Mouse (Mus musculus) erythroblast, embryonic 14.5 days (primary cell): ENCODE results near the gene Phgr1. TPM values are rescaled to one million over a fixed set of nuclear protein-coding genes. Genes with fewer than 3 reads are reported as not detected.

Experiments used
- H3K27me3 ChIP-seq: 2 replicates; pipeline ENCODE4 v1.6.1; 2012; ENCODE audit warnings: inconsistent platforms; ENCODE audit not compliant: control insufficient read depth
- H3K36me3 ChIP-seq: 2 replicates; pipeline ENCODE4 v1.6.1; 2012; ENCODE audit warnings: mild to moderate bottlenecking, inconsistent platforms; ENCODE audit not compliant: control insufficient read depth
- H3K4me1 ChIP-seq: 2 replicates; pipeline ENCODE4 v1.6.1; 2012; ENCODE audit warnings: inconsistent platforms; ENCODE audit not compliant: control insufficient read depth
- H3K4me3 ChIP-seq: replicated peaks from 2 replicates; pipeline ENCODE3; 2012; ENCODE audit warnings: moderate library complexity, mild to moderate bottlenecking, inconsistent platforms
- H3K9me3 ChIP-seq: 2 replicates; pipeline ENCODE4 v1.6.1; 2012; ENCODE audit warnings: low read length, inconsistent platforms, mixed read lengths; ENCODE audit not compliant: control insufficient read depth
- GATA1 ChIP-seq: IDR thresholded peaks from 2 replicates; pipeline ENCODE4 v1.6.1; 2012; ENCODE audit warnings: low read length, inconsistent platforms, mixed read lengths
- TAL1 ChIP-seq: IDR thresholded peaks from 3 replicates; pipeline ENCODE4 v1.6.1; 2012; ENCODE audit warnings: low read length, inconsistent platforms, mixed read lengths
- polyA plus RNA-seq: library from polyadenylated mRNA; stranded (reverse); fragments of >175 nt; gene quantifications from 2 replicates; pipeline ENCODE4 v1.2.3, GENCODE M21; 2012

Phgr1 gene
- polyA plus RNA-seq, 1 experiment: not detected

DNA sequence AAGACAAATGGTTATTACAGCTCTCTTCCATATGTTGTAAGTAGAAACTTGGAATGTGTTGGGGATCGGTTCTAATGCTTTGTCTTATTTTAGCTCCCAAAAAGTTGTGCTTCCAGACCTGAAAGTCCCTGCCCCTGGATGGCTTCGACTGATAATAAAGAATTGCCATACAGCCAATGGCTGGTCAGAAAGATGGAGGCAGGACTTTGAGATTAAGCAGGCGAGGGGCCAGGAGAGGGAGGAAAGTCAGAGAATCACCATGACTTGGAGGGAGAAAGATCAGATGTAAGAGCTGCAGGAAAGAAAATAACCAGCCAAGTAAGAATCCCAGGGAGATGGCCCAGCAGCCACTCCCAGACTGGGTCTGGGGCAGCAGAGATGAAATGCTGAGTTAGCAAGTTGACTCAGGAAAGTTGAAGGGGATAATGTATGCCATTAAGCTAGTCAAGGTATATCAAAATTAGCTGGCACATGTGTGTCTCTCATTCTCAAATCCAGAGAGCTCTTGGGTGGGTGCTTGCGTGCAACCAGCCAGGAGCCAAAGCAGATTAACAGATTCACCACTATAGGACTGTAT is 30.1 kb downstream of the Phgr1 start:
- Histone ChIP-seq H3K4me3 (peak overlapping the region; percentile 56), H3K4me1 (peaks cover 63% of the 10 kb centered on the region)
- TF ChIP-seq TAL1: no peak
- TF ChIP-seq GATA1: no peak

DNA sequence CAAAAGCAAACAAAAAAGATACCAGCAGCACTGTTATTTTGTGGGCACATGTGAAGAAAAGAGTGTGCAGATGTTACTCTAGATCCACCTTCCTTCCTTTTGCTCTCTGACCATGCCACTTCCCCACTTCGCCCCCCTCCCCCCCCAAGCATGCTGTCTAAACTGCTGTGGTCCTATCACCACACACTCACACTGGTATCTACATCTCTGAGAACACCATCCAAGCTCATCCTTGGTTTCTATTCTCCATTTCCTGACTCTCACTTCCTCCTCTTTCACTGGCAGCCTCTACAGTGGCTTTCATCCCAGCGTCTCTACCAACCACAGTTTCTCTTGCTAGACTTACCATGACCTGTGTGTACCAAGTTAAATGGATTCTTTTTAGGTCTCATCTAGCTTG is 31.9 kb downstream of the Phgr1 start:
- Histone ChIP-seq H3K9me3 (no peaks in the 10 kb centered on the region), H3K27me3 (no peaks in the 10 kb centered on the region; the same call in 1 of the 2 replicates), H3K36me3 (no peaks in the 10 kb centered on the region), H3K4me3 (no peak overlapping the region), H3K4me1 (peaks cover 62% of the 10 kb centered on the region)
- TF ChIP-seq TAL1 (no peak), GATA1 (no peak)

More for the DNA sequence above, 30.1 kb downstream of the Phgr1 start:
- H3K9me3 ChIP-seq: no peaks in the 10 kb centered on the region; the same call in 1 of the 2 replicates
- H3K36me3 ChIP-seq: no peaks in the 10 kb centered on the region
- H3K27me3 ChIP-seq: no peaks in the 10 kb centered on the region; the same call in 1 of the 2 replicates

DNA sequence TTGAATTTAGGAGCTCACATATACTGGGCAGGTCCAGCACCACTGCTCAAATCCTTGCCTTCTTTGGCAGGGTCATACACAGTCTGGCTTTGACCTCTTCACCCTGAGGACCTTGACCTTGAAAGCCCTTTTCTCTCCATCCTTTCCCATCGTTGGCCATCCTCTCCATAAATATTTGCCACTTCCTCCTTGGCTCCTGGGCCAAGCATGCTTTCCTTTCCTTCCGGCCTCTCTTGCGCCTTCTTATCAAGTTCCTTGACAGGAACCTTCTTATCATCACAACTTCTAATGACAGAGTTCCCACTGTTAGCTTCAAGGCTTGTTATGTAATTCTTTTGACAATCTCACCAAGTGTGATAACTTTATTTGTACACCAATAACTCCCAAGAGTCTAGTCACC is 32.6 kb downstream of the Phgr1 start:
- Histone ChIP-seq H3K4me1 (peaks cover 62% of the 10 kb centered on the region), H3K4me3 (no peak overlapping the region), H3K36me3 (no peaks in the 10 kb centered on the region), H3K9me3 (no peaks in the 10 kb centered on the region), H3K27me3 (no peaks in the 10 kb centered on the region; the same call in 1 of the 2 replicates)
- no peak for TF ChIP-seq TAL1
- no peak for TF ChIP-seq GATA1

DNA sequence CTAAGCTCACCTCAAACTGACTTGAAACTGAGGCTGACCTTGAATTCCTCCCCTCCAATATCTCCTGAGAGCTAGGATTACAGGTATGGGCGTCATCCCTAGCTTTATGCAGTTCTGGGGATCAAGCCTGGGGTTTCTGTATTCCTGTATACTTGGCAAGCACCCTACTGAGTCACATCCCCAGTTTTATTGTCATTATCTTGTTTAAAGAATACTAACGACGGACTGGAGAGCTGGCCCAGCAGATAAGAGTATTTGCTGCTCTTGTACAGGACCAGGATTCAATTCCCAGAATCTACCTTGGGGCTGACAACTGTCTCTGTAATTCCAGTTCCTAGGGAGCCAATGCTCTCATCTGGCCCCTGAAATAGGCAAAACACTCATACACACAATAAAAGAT is 33.2 kb downstream of the Phgr1 start:
- H3K9me3 ChIP-seq: no peaks in the 10 kb centered on the region
- no peak for TF ChIP-seq TAL1
- no peak for TF ChIP-seq GATA1
- H3K4me3 ChIP-seq: no peak overlapping the region
- H3K36me3 ChIP-seq: no peaks in the 10 kb centered on the region
- H3K4me1 ChIP-seq: peaks cover 57% of the 10 kb centered on the region
- H3K27me3 ChIP-seq: peaks cover 3% of the 10 kb centered on the region

DNA sequence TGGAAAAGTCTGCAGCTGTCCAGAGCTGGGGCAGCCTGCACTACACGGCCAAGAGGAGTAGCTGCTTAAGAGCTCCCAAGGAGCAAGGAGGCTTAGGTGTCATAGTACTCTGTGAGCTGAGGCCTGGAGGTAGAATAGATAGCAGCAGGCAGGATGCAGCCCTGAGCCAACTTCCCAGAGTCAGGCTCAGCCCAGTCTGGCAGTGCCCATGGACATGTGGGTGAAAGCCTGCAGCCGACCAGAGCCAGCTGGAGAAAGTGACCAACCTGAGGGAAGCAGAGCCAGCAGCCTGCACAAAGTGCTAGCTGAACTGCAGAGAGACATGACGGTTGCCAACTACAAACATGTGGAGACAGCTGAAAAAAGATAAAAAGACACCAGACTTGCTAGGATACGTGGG is 34.3 kb downstream of the Phgr1 start:
- peaks cover 48% of the 10 kb centered on the region for H3K4me1 ChIP-seq
- TF ChIP-seq TAL1: no peak
- TF ChIP-seq GATA1: no peak
- no peak overlapping the region for H3K4me3 ChIP-seq
- peaks cover 3% of the 10 kb centered on the region for H3K27me3 ChIP-seq
- H3K36me3 ChIP-seq: no peaks in the 10 kb centered on the region
- H3K9me3 ChIP-seq: no peaks in the 10 kb centered on the region

DNA sequence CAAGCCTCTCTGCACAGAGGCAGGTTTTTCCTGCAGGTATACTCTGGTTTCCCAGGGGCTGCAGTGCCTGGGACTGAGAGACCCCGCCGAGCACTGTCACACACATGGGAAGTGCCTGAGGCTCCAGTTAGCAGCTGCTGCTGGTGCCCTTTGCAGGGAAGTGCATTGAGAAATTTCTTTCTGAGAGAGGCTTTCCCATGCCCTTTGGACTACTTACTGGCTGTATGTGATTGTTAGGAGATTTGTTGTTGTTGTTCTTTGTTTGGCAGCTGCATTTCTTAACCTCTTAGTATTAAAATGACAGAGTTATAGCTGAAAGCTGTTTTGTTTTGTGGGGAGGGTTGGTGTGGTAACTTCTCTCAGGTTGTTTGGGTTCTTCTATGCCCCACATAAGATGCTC is 38.3 kb downstream of the Phgr1 start:
- TF ChIP-seq GATA1 (no peak), TAL1 (no peak)
- Histone ChIP-seq H3K36me3 (peaks cover 9% of the 10 kb centered on the region), H3K27me3 (peaks cover 3% of the 10 kb centered on the region), H3K4me3 (no peak overlapping the region), H3K4me1 (peaks cover 27% of the 10 kb centered on the region), H3K9me3 (no peaks in the 10 kb centered on the region)

DNA sequence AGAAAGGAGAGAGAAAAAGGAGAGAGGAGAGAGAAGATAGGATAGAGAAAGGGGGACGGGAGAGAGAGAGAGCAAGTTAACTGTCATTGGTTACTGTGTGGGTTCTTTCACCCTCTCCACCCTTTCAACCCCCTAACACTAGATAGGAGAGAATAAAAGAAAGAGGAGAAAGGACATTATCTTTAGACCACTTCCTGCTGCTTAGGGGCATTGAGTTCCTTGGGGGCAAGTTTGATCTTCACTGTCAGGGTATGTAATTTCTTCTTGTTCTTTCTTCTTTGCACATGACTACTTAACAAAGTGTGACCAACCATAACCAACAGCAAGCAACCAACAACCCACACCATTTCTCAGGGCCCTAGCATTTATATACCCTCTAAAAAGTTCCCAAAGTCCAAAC is 40.2 kb downstream of the Phgr1 start:
- Histone ChIP-seq H3K4me3 (no peak overlapping the region), H3K9me3 (no peaks in the 10 kb centered on the region), H3K4me1 (peaks cover 24% of the 10 kb centered on the region), H3K36me3 (peaks cover 26% of the 10 kb centered on the region), H3K27me3 (peaks cover 3% of the 10 kb centered on the region; the same call in 1 of the 2 replicates)
- TF ChIP-seq GATA1 (no peak), TAL1 (no peak)

DNA sequence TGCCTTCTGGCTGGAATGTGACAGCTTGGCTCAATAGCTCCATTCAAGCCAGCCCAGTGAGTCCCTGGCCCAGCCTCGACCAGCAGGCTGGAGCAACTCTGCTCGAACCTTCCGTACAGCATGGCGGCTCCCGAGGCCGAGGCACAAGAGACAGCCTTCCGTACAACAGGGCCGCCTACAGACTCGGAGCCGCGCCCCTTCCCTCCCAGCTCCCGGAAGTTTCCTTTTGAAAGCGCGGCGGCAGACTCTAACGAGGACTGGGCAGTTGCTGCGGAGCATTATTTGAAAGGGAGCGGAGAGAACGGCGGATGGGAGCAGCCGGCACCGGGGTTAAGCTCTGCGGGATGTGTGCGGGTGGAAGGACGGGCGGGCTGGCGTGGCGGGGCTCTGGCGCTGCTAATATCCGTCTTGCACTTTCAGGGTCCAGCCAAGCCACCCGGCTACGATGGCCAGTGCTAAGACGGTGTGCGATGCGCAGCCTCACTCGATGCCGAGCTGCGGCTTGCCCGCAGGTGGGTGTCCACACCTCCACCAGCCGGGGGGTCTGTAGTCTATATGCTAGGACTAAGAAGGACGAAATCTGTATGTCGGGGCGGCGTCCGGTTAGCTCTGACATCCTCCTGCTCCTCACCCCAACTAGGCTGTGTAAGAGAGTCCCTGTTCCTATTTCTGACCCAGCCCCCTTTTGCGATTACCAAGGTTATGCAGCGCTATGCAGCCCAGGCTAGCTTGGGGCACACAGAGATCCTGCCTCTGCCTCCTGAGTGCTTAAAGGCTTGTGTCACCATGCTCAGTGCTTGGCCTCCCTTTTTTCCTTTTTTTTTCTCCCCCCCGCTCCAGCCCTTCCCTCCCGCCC is 41.6 kb downstream of the Phgr1 start, which contains the start of gene Knstrn:
Gene Knstrn, plus strand, starts transcription at position 23 of the 856 bp plus-strand sequence.
- peaks cover 3% of the 10 kb centered on the region; the same call in 1 of the 2 replicates for H3K27me3 ChIP-seq
- peaks cover 24% of the 10 kb centered on the region for H3K4me1 ChIP-seq
- peak within 1 kb of the TSS; percentile 74 for H3K4me3 ChIP-seq
- no peak for TF ChIP-seq GATA1
- TF ChIP-seq TAL1: no peak
- peaks cover 41% of the 10 kb centered on the region for H3K36me3 ChIP-seq
- peaks cover 6% of the 10 kb centered on the region; the same call in 1 of the 2 replicates for H3K9me3 ChIP-seq

DNA sequence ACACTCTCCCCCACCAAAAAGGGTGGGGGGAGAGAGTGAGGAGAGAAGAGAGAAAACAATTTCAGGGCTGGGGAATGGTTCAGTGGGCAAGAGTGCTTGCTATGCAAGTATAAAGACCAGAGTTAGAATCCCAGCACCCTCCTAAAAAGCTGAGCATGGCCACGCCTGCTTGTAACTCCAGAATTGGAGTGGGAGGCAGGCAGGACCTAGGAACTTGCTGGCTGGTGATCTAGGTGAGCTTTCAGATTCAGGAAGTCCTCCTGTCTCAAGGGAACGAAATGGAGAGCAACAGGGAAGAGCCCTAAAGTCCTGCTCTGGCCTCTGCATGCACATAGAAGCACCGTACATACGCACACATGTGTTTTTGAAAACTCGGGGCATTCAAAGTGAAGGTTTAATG is 50.2 kb downstream of the Phgr1 start:
- H3K4me3 ChIP-seq: no peak overlapping the region
- TF ChIP-seq GATA1: no peak
- no peak for TF ChIP-seq TAL1
- peaks cover 95% of the 10 kb centered on the region for H3K36me3 ChIP-seq
- H3K27me3 ChIP-seq: no peaks in the 10 kb centered on the region
- peaks cover 22% of the 10 kb centered on the region for H3K9me3 ChIP-seq
- H3K4me1 ChIP-seq: no peaks in the 10 kb centered on the region
